Mouse (Mus musculus) heart, embryonic 11.5 days (tissue): ENCODE results near the gene Arid5a. TPM values are rescaled to one million over a fixed set of nuclear protein-coding genes. Genes with fewer than 3 reads are reported as not detected.

Experiments used
- ATAC-seq: fragments of 200-750 bp; cut with Nextera tagmentation; replicated peaks from 2 replicates; pipeline ENCODE4 v1.8.0; 2017; ENCODE audit warnings: moderate library complexity; ENCODE audit not compliant: insufficient number of reproducible peaks, low FRiP score, low TSS enrichment
- H3K27ac ChIP-seq: fragments of 300-500 bp; sonication (generic); 2 replicates; pipeline ENCODE4 v1.5.1; 2014; ENCODE audit warnings: mild to moderate bottlenecking, low read depth, low read length
- H3K27me3 ChIP-seq: fragments of 300-500 bp; sonication (generic); 2 replicates; pipeline ENCODE4 v1.6.1; 2014; ENCODE audit warnings: mild to moderate bottlenecking, low read length, mixed read lengths; ENCODE audit not compliant: control insufficient read depth, insufficient read depth
- H3K36me3 ChIP-seq: fragments of 300-500 bp; sonication (generic); 2 replicates; pipeline ENCODE4 v1.6.1; 2014; ENCODE audit warnings: mild to moderate bottlenecking, low read length, moderate library complexity, mixed read lengths; ENCODE audit not compliant: control insufficient read depth, insufficient read depth
- H3K4me1 ChIP-seq: fragments of 300-500 bp; sonication (generic); 2 replicates; pipeline ENCODE4 v1.6.1; 2014; ENCODE audit warnings: low read length; ENCODE audit not compliant: control insufficient read depth, insufficient read depth
- H3K4me2 ChIP-seq: fragments of 300-500 bp; sonication (generic); 2 replicates; pipeline ENCODE4 v1.6.1; 2014; ENCODE audit warnings: mild to moderate bottlenecking, moderate library complexity
- H3K4me3 ChIP-seq: fragments of 300-500 bp; sonication (generic); 2 replicates; pipeline ENCODE4 v1.5.1; 2014; ENCODE audit warnings: low read depth, low read length
- H3K9ac ChIP-seq: fragments of 300-500 bp; sonication (generic); 2 replicates; pipeline ENCODE4 v1.6.1; 2014; ENCODE audit warnings: mild to moderate bottlenecking, low read depth, low read length, moderate library complexity
- H3K9me3 ChIP-seq: fragments of 300-500 bp; sonication (generic); replicated peaks from 2 replicates; pipeline ENCODE4 v1.6.1; 2016; ENCODE audit warnings: low read length; ENCODE audit not compliant: control insufficient read depth
- WGBS: fragments of 180-500 bp; shearing (Covaris S2); extraction: QIAGEN DNeasy Blood & Tissue Kit; methylation state at CpG from one replicate; pipeline ENCODE4 v1.1.7; 2014; ENCODE audit not compliant: insufficient replicate concordance; 5-methylcytosine and 5-hydroxymethylcytosine counted together
- polyA plus RNA-seq: library from polyadenylated mRNA; unstranded; fragments of >200 nt; fragmentation: Nextera tagmentation; extraction: Ambion mirVana; gene quantifications from 2 replicates; pipeline ENCODE4 v1.2.1, GENCODE M21; 2014

Gene Arid5a
- polyA plus RNA-seq, 1 experiment from 2014 or later, result 5.6 TPM

GRCm38 (mm10) chr1:36299676-36300075 is 7.9 kb upstream of the Arid5a start:
- Histone ChIP-seq H3K4me2 (no peak overlapping the region), H3K9me3 (no peaks in the 10 kb centered on the region), H3K27me3 (peaks cover 39% of the 10 kb centered on the region), H3K4me1 (0 out of 2 replicates have a peak, but pooled peaks cover 5% of the 10 kb centered on the region), H3K36me3 (no peaks in the 10 kb centered on the region), H3K4me3 (no peak overlapping the region), H3K27ac (no peak overlapping the region), H3K9ac (no peak overlapping the region)
- WGBS, result 61% methylated on average over 2 of the region's 2 CpGs
- ATAC-seq, result no peak

- Histone ChIP-seq H3K4me3 (no peak overlapping the region), H3K36me3 (no peaks in the 10 kb centered on the region), H3K27ac (no peak overlapping the region), H3K27me3 (peaks cover 39% of the 10 kb centered on the region), H3K4me2 (no peak overlapping the region), H3K4me1 (0 out of 2 replicates have a peak, but pooled peaks cover 10% of the 10 kb centered on the region), H3K9me3 (no peaks in the 10 kb centered on the region), H3K9ac (no peak overlapping the region)
- WGBS, result 73% methylated on average over 6 of the region's 6 CpGs
- ATAC-seq, result no peak
Observed at GRCm38 (mm10) chr1:36300486-36300885, 7.0 kb upstream of the Arid5a start.

- 62% methylated on average over 8 of the region's 8 CpGs for WGBS
- H3K4me1 ChIP-seq, result 0 out of 2 replicates have a peak, but pooled peaks cover 10% of the 10 kb centered on the region
- H3K9me3 ChIP-seq, result no peaks in the 10 kb centered on the region
- no peak overlapping the region for H3K27ac ChIP-seq
- H3K36me3 ChIP-seq, result no peaks in the 10 kb centered on the region
- no peak overlapping the region for H3K9ac ChIP-seq
- no peak for ATAC-seq
- no peak overlapping the region for H3K4me3 ChIP-seq
- peaks cover 32% of the 10 kb centered on the region for H3K27me3 ChIP-seq
- no peak overlapping the region for H3K4me2 ChIP-seq
Observed at GRCm38 (mm10) chr1:36302273-36302672, 5.3 kb upstream of the Arid5a start.

GRCm38 (mm10) chr1:36302957-36303356 is 4.6 kb upstream of the Arid5a start:
- Histone ChIP-seq H3K27me3 (peaks cover 25% of the 10 kb centered on the region), H3K9ac (peak overlapping the region; percentile 54; the same call in 1 of the 2 replicates), H3K9me3 (no peaks in the 10 kb centered on the region), H3K4me3 (peak overlapping the region; percentile 33), H3K27ac (peak overlapping the region; percentile 22; the same call in 1 of the 2 replicates), H3K4me2 (peak overlapping the region; percentile 65), H3K4me1 (0 out of 2 replicates have a peak, but pooled peaks cover 10% of the 10 kb centered on the region), H3K36me3 (no peaks in the 10 kb centered on the region)
- WGBS, result 20% methylated on average over 8 of the region's 9 CpGs
- ATAC-seq, result no peak

- peaks cover 18% of the 10 kb centered on the region for H3K27me3 ChIP-seq
Observed at GRCm38 (mm10) chr1:36303381-36304320, 3.9 kb upstream of the Arid5a start.

DNA sequence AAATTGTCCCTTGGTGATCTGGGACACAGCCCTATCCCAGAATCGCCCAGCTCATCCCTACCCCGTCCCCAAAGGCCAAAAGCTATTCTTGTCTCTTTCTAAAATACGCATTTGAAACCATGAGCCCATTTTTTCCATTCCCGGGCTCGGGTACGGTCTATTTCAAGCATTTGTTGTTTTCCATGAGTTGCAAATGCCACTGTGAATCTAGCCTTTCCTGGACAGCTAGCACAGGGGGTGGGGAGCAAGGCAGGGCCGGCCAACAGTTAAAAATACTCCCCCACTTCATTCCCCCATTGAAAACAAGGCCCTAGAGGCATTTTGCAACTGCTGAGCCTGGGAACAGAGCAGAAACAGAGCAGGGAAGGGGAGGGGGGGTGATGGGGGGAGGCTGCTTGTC is 2.8 kb upstream of the Arid5a start:
- 42% methylated on average over 7 of the region's 7 CpGs for WGBS
- Histone ChIP-seq H3K36me3 (no peaks in the 10 kb centered on the region), H3K4me2 (no peak overlapping the region), H3K4me3 (no peak overlapping the region), H3K27ac (no peak overlapping the region), H3K9ac (no peak overlapping the region), H3K9me3 (no peaks in the 10 kb centered on the region), H3K4me1 (peaks cover 22% of the 10 kb centered on the region), H3K27me3 (peaks cover 16% of the 10 kb centered on the region; the same call in 1 of the 2 replicates)
- ATAC-seq, result no peak

More at GRCm38 (mm10) chr1:36303381-36304320, 3.9 kb upstream of the Arid5a start:
- 9% methylated on average over 30 of the region's 30 CpGs for WGBS
- H3K36me3 ChIP-seq, result no peaks in the 10 kb centered on the region
- H3K9ac ChIP-seq, result peak overlapping the region; percentile 54; the same call in 1 of the 2 replicates
- H3K4me1 ChIP-seq, result peaks cover 15% of the 10 kb centered on the region
- H3K9me3 ChIP-seq, result no peaks in the 10 kb centered on the region
- H3K4me2 ChIP-seq, result peak overlapping the region; percentile 65
- ATAC-seq, result peak; percentile 37; the same call in 1 of the 2 replicates
- H3K27ac ChIP-seq, result peak overlapping the region; percentile 22; the same call in 1 of the 2 replicates
- H3K4me3 ChIP-seq, result peak overlapping the region; percentile 33

- Histone ChIP-seq H3K9ac (no peak overlapping the region), H3K9me3 (no peaks in the 10 kb centered on the region), H3K4me2 (no peak overlapping the region), H3K27ac (no peak overlapping the region), H3K4me3 (no peak overlapping the region), H3K27me3 (0 out of 2 replicates have a peak, but pooled peaks cover 8% of the 10 kb centered on the region), H3K4me1 (peaks cover 22% of the 10 kb centered on the region), H3K36me3 (no peaks in the 10 kb centered on the region)
- 78% methylated on average over 6 of the region's 6 CpGs for WGBS
- no peak for ATAC-seq
Observed at GRCm38 (mm10) chr1:36306120-36306519, 1.4 kb upstream of the Arid5a start.

DNA sequence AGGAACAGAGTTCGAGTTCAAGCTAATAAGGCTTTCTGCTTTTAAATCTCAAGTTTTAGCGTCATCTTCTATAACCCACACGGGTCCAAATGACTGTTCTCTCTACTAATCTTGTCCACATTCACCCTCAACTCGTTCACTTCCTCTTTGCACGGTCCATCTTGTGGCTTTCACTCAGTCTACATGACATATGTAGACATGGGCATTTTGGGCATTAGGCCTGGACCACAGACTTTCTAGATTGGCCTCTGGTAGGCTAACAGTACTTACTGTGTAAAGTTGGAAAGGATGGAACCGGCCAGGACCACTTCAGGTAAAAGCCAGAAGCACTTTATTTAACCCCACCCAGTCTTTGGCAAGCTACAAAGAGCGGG is 425 bp upstream of the Arid5a start:
- no peak overlapping the region for H3K9ac ChIP-seq
- H3K9me3 ChIP-seq, result no peaks in the 10 kb centered on the region
- H3K27ac ChIP-seq, result no peak overlapping the region
- no peak overlapping the region for H3K4me3 ChIP-seq
- H3K4me1 ChIP-seq, result peaks cover 22% of the 10 kb centered on the region
- H3K4me2 ChIP-seq, result no peak overlapping the region
- no peak for ATAC-seq
- 61% methylated on average over 7 of the region's 7 CpGs for WGBS
- H3K36me3 ChIP-seq, result no peaks in the 10 kb centered on the region
- 0 out of 2 replicates have a peak, but pooled peaks cover 6% of the 10 kb centered on the region for H3K27me3 ChIP-seq
